Mouse (Mus musculus) myocyte (in vitro differentiated cells): ENCODE measurements at regions not wholly inside any gene's neighbourhood (a gene's known extent, or its start where the extent isn't known, plus 50 kb on each side); places are given as distances from the start of the nearest gene placed in this dataset.

Experiments
- H3K27me3 ChIP-seq: one replicate; pipeline ENCODE4 v1.6.1; 2011; ENCODE audit not compliant: control insufficient read depth, insufficient read depth, insufficient read length
- H3K36me3 ChIP-seq: one replicate; pipeline ENCODE4 v1.6.1; 2011; ENCODE audit not compliant: control insufficient read depth, insufficient read depth
- H3K4me2 ChIP-seq: one replicate; pipeline ENCODE4 v1.6.1; 2011; ENCODE audit warnings: low read depth, control low read depth
- H3K4me3 ChIP-seq: one replicate; pipeline ENCODE4 v1.5.1; 2011; ENCODE audit warnings: mild to moderate bottlenecking, control low read depth, moderate library complexity
- H3K79me2 ChIP-seq: one replicate; pipeline ENCODE4 v1.6.1; 2011; ENCODE audit not compliant: control insufficient read depth, insufficient read depth
- H3ac ChIP-seq: one replicate; pipeline ENCODE4 v1.6.1; 2011; ENCODE audit not compliant: control insufficient read depth, insufficient read length
- CEBPB ChIP-seq: IDR thresholded peaks from 2 replicates; pipeline ENCODE4 v1.6.1; 2011; ENCODE audit warnings: mild to moderate bottlenecking, moderate library complexity; ENCODE audit not compliant: poor library complexity, insufficient read depth, severe bottlenecking
- E2F4 ChIP-seq: IDR thresholded peaks from one replicate; pipeline ENCODE4 v1.6.1; 2011; ENCODE audit warnings: mild to moderate bottlenecking, control low read depth, moderate library complexity; ENCODE audit not compliant: insufficient read depth
- MAX ChIP-seq: IDR thresholded peaks from one replicate; pipeline ENCODE4 v1.6.1; 2011; ENCODE audit warnings: low read depth, mild to moderate bottlenecking, control low read depth
- MYOD1 ChIP-seq, 3 experiments: IDR thresholded peaks; one replicate each; pipeline ENCODE4 v1.6.1; 2011; ENCODE audit warnings: control low read depth in 2 of 3, low read depth in 2 of 3, mild to moderate bottlenecking in 2 of 3, moderate library complexity in 1 of 3; ENCODE audit not compliant: insufficient read length in 2 of 3, control insufficient read depth in 1 of 3
- MYOG ChIP-seq, 3 experiments: IDR thresholded peaks; one replicate each; pipeline ENCODE4 v1.6.1; 2011; ENCODE audit warnings: control low read depth in 2 of 3, low read depth in 2 of 3, mild to moderate bottlenecking in 2 of 3; ENCODE audit not compliant: insufficient read length in 2 of 3, control insufficient read depth in 1 of 3, insufficient read depth in 1 of 3
- POLR2A ChIP-seq: IDR thresholded peaks from one replicate; pipeline ENCODE4 v1.6.1; 2011; ENCODE audit warnings: low read depth, mild to moderate bottlenecking, control low read depth, moderate library complexity; ENCODE audit not compliant: insufficient read length
- POLR2AphosphoS2 ChIP-seq: IDR thresholded peaks from one replicate; pipeline ENCODE4 v1.6.1; 2011; ENCODE audit warnings: low read depth, control low read depth; ENCODE audit not compliant: insufficient read length
- REST ChIP-seq: IDR thresholded peaks from one replicate; pipeline ENCODE4 v1.6.1; 2011; ENCODE audit warnings: mild to moderate bottlenecking, control low read depth, moderate library complexity; ENCODE audit not compliant: insufficient read depth, insufficient read length
- SRF ChIP-seq: IDR thresholded peaks from one replicate; pipeline ENCODE4 v1.6.1; 2011; ENCODE audit warnings: low read depth; ENCODE audit not compliant: control insufficient read depth, insufficient read length
- TCF12 ChIP-seq: IDR thresholded peaks from one replicate; pipeline ENCODE4 v1.6.1; 2011; ENCODE audit warnings: mild to moderate bottlenecking, control low read depth; ENCODE audit not compliant: poor library complexity, insufficient read depth, severe bottlenecking
- TCF3 ChIP-seq: IDR thresholded peaks from one replicate; pipeline ENCODE4 v1.6.1; 2011; ENCODE audit warnings: low read depth, control low read depth; ENCODE audit not compliant: insufficient read length
- USF1 ChIP-seq: IDR thresholded peaks from one replicate; pipeline ENCODE4 v1.6.1; 2011; ENCODE audit warnings: low read depth, mild to moderate bottlenecking, control low read depth, moderate library complexity

DNA sequence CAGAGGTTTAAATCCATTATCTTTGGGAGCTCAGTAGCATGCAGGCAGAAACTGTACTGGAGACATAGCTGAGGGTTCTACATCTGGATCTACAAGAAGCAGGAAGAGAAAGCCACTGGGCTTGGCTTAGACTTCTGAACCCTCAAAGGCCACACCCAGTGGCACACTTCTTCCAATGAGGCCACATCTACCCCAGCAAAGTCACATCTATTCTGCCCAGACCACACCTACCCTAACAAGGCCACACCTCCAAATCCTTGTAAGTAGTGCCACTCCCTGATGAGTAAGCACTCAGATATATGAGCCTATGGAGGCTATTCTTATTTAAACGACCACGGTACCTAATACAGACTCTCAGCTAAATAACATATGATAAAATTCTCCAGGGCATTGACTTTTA lies 103.5 kb upstream of the Tram1l1 start:
- no peak overlapping the region for H3K4me2 ChIP-seq

DNA sequence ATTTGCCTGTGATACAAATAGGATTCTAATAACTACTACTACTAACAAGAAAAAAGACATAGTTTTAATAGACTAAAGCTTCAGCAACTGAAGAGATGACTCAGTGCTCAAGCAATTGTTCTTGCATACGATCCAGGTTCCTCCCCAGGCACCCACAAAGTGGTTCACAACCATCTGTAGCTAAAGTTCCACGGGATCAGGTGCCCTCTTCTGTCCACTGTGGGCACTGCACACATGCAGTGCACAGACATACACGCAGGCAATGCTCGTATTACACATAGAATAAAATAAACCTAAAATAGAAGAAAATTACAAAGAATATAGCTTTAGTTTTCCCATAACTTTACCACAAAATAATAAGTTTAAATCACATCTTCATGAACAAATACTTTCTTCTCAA lies 94.7 kb upstream of the Tram1l1 start:
- H3K27me3 ChIP-seq, result no peaks in the 10 kb centered on the region
- no peak overlapping the region for H3K4me2 ChIP-seq
- no peak for TF ChIP-seq REST
- H3K4me3 ChIP-seq, result no peak overlapping the region
- H3K79me2 ChIP-seq, result no peaks in the 10 kb centered on the region
- H3K36me3 ChIP-seq, result no peaks in the 10 kb centered on the region
- no peak overlapping the region for H3ac ChIP-seq

More for the DNA sequence above, 103.5 kb upstream of the Tram1l1 start:
- H3K79me2 ChIP-seq, result no peaks in the 10 kb centered on the region
- H3K36me3 ChIP-seq, result no peaks in the 10 kb centered on the region
- no peak for TF ChIP-seq USF1
- no peak for TF ChIP-seq MYOD1 (IDR thresholded peaks at IDR 0.05; ENCODE audit: control insufficient read depth in 1 of 3, insufficient read length in 2 of 3, low read depth in 2 of 3)
- TF ChIP-seq MAX, result no peak
- TF ChIP-seq TCF3, result no peak
- TF ChIP-seq MYOG (IDR thresholded peaks at IDR 0.05; ENCODE audit: control insufficient read depth in 1 of 3, insufficient read depth in 1 of 3, insufficient read length in 2 of 3, low read depth in 2 of 3), result no peak
- no peak for TF ChIP-seq CEBPB
- no peak for TF ChIP-seq REST
- TF ChIP-seq TCF12, result no peak
- TF ChIP-seq POLR2AphosphoS2, result no peak
- no peak for TF ChIP-seq POLR2A
- H3K4me3 ChIP-seq, result no peak overlapping the region
- no peak overlapping the region for H3ac ChIP-seq
- H3K27me3 ChIP-seq, result no peaks in the 10 kb centered on the region

DNA sequence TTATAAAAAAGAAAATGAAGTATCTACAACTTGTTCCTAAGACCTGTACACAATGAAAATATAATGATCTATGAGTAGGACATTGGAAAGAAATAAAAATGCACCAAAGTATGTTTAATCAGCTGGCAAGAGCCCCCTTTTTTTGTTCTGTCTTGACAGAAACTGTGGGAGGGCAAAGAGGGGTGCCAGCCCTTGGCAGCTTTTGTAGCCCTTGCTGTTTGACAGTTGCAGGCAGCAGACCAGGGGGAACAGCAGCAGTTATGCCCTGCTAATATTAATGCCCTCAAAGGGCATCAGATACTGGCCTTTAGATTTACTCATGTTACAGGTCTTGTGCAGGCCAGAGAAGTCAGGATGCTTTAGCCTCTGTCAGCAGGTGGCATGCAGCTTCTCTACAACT lies 93.0 kb upstream of the Tram1l1 start:
- Histone ChIP-seq H3K79me2 (no peaks in the 10 kb centered on the region), H3K27me3 (no peaks in the 10 kb centered on the region), H3K4me3 (no peak overlapping the region), H3K36me3 (no peaks in the 10 kb centered on the region), H3K4me2 (no peak overlapping the region), H3ac (no peak overlapping the region)
- TF ChIP-seq USF1 (no peak), TCF3 (no peak), POLR2A (no peak), MYOG (IDR thresholded peaks at IDR 0.05; ENCODE audit: control insufficient read depth in 1 of 3, insufficient read depth in 1 of 3, insufficient read length in 2 of 3, low read depth in 2 of 3) (no peak), CEBPB (no peak), MYOD1 (IDR thresholded peaks at IDR 0.05; ENCODE audit: control insufficient read depth in 1 of 3, insufficient read length in 2 of 3, low read depth in 2 of 3) (no peak), REST (no peak), MAX (no peak), POLR2AphosphoS2 (no peak), E2F4 (no peak), TCF12 (no peak), SRF (no peak)

DNA sequence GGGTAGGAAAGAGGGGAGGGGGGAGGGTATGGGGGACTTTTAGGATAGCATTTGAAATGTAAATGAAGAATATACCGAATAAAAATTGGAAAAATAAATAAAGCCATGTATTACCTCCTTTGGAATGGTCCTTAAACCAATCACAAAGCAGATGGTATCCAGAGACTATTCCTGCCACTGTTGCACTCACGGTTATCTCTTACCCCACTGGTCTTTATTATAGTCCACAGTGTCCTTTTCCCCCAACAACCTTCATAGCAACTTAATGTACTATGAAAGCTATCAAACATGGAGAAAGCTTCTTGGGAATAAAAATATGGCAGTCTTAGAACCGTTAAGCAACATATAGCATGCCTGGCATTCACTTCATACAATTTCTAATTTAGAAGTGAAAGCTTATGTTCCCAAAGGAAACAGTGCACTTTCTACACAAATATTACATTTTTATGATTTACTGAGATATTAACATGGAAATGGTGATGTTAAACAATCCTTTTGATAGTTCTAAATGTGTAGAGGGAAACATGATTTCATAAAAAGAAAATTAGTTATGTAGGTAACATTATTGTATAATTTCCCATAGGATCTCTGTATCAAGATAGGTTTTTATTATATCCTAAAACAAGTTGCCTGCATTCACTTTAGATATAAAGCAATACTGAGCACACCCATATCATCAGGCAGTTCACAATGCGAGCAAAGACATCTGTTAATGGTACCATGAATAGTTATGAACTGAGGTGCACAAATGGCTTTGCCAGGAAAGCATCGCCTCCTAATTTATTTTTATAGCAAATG lies 79.5 kb upstream of the Tram1l1 start:
- TF ChIP-seq MAX (no peak), USF1 (no peak), POLR2A (no peak), TCF12 (no peak), TCF3 (no peak), MYOG (IDR thresholded peaks at IDR 0.05; ENCODE audit: control insufficient read depth in 1 of 3, insufficient read depth in 1 of 3, insufficient read length in 2 of 3, low read depth in 2 of 3) (no peak), MYOD1 (IDR thresholded peaks at IDR 0.05; ENCODE audit: control insufficient read depth in 1 of 3, insufficient read length in 2 of 3, low read depth in 2 of 3) (no peak), SRF (no peak), CEBPB (no peak), E2F4 (no peak), REST (no peak), POLR2AphosphoS2 (no peak)
- no peaks in the 10 kb centered on the region for H3K27me3 ChIP-seq
- H3K79me2 ChIP-seq, result no peaks in the 10 kb centered on the region
- no peak overlapping the region for H3K4me2 ChIP-seq
- H3K4me3 ChIP-seq, result no peak overlapping the region
- no peaks in the 10 kb centered on the region for H3K36me3 ChIP-seq
- no peak overlapping the region for H3ac ChIP-seq

DNA sequence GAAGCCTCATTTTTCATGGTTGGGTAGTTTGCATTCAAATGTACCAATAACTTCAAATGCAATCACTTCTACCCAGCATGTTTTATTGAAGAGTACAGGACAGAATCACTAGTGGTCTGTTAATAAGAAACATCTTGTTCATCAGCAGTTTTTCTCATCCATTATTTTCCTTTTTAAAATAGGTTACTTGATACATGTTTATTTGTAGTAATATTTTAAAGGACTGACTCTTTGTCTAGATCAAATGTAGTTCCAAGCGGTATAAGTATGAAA lies 79.0 kb upstream of the Tram1l1 start:
- H3ac ChIP-seq, result no peak overlapping the region
- H3K4me2 ChIP-seq, result no peak overlapping the region
- TF ChIP-seq USF1 (no peak), CEBPB (no peak), MYOG (IDR thresholded peaks at IDR 0.05; ENCODE audit: control insufficient read depth in 1 of 3, insufficient read depth in 1 of 3, insufficient read length in 2 of 3, low read depth in 2 of 3) (no peak), POLR2AphosphoS2 (no peak), REST (no peak), MYOD1 (IDR thresholded peaks at IDR 0.05; ENCODE audit: control insufficient read depth in 1 of 3, insufficient read length in 2 of 3, low read depth in 2 of 3) (no peak), SRF (no peak)
- H3K4me3 ChIP-seq, result no peak overlapping the region
- no peaks in the 10 kb centered on the region for H3K79me2 ChIP-seq
- no peaks in the 10 kb centered on the region for H3K27me3 ChIP-seq
- no peaks in the 10 kb centered on the region for H3K36me3 ChIP-seq
